Mouse (Mus musculus): ENCODE results near the gene Atic.

The Atic gene

DNA sequence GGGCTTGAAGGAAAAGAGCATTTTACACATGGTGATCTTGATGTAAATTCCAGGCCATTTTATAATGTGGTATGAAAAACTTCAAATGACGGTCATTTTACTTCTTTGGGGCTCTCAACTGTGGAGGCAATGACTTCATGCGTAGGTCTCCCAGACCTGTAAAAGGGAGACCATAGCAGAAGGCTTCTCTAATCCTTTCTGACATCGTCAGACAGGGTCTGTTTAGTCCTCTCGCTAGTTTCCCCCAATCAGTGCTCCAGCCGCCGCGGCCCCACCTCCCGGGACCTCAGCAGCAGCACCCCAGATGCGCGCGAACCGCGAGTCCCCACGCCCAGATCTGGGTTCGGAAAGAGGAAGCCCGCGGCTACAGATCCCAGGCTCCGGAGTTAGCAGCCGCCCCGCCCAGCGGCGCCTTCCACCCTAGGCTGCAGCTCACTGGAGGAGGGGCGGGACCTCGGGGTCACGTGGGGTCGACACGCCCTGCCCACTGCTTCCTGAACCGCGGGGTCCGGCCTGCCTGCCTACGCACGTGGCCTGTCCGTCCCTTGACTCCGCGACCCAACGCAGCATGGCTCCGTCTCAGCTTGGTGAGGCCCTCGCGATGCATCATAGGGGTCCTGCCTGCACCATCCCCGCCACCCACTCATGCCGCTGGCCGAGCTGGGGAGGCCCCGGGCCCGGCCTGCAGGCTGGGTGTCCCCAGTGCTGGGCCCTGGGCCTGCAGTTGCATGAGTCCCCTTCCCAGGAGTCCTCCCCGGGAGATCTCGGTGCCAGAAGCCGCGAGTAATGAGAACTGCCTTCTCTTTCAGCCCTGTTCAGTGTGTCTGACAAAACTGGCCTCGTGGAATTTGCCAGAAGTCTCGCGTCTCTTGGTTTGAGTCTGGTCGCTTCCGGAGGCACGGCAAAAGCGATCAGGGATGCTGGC, at the start of gene Atic:
Atic (plus strand) TSS at position 463 of the 925 bp plus-strand sequence.
- DNase-seq (ENCODE audit: low spot score), result peak; percentile 79

DNA sequence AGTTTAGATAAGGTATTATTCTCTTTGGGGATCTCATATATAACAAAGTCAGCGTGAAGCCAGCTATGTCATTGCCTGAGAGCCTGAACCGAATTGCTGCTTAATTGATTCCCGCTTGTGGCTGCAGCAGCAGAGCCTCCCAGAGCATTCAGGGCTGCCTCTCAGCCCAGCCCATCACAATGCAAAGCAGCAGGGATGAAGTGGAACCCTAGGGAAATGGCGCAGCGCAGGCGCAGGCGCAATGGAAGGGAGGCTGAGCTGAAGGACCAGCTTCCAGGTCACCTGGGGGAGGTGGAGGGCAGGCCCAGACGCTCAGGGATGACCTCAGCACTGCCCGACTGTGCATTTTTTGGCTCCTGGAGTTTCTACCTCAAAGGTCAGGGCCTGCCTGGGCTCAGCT, 49.7 kb upstream of the Atic start:
- DNase-seq (ENCODE audit: low spot score), result no peak

DNA sequence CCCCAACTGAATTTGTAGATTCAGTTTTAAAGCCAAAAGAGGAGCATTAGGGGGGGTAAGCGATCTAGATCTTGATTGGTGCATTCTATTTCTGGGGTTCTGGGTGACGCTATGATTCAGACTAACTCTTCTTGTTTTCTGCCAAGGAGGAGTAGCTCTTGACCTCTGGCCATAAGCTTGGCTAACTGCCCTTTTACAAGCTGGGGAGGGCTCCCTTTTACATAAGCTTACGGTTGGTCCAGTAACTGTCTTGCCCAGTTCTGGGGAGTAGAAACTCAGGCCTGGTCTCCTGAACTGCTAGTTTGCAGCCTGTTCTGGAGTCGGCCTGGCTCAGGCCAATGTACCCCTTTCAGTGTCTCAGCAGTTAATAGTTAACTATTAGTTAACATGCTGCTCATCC, 41.9 kb upstream of the Atic start:
- DNase-seq (ENCODE audit: low spot score), result no peak

DNA sequence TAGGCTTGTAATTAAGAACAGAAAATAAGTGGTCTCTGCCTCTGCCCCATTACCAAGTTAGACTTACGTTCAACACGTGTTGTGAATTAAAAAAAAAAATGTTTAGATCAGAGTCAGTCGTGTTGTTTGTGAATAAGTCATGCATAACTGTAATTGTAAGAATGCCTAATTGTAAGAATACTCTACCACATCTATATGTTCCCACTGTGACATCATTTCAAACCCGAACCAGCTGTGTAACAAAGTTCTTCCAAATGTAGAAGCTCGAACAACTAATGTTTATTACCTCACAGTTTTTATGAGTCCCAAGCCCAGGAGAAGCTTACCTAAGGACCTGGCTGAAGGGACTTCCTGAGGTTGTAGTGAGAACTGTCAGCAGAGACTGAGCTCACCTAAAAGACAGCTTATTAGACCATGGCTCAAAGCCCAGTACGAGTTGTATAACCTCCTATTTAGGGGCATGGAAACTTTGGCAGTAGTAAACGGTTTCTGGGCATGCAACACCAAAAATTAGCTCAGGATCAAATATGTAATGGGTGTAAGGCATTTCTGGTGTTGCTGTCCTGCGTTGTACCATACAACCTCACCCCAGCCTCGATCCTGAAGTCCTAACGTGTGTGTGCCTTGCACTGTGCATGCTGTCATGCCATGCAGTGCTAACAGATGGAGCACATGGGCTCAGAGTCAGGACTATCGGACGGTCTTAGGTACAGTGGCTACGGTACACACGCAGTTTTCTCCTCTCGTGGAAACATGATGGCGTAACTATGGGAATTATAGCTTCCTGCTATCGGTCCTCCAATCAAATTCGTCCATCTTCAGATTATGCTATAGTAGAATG, 27.9 kb upstream of the Atic start:
- DNase-seq (ENCODE audit: low spot score), result no peak

DNA sequence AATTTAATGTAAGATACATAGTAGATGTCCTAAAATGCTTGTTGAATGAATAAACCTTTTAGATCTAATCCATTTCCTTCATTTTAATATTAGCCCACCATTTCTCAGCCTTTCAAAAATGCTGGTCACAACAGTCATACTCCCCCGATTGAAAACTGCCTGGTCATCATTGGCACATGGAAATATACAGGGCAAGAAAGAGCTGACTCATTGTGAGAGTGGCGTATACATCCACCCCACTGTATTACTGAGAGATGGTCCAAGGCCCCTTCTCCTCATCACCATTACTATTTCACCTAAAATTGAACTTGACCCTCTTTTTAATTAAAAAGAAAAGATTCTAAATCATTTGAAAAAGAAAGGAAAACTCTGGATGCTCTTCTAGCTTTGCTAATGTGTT, 26.2 kb upstream of the Atic start:
- no peak for DNase-seq (ENCODE audit: low spot score)

DNA sequence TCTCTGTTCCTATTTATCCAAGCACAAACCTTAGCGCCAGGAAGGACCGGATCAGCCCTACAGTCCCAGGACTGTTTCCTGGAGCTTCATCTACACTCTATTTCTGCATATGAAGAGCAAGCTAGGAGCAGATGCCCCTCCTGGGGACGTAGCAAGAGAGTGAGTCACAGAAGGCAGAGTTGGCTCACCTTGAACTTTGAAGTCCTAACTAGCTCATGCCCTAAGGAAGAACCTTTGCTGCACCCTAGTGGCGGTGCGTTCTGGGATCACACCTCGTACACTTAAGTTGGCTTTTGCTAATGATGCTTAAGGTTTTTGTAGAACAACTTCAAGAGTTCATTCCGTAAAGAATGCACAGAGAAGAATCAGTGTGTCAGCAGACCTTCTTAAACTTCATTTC, 25.3 kb upstream of the Atic start:
- DNase-seq (ENCODE audit: low spot score), result peak; percentile 14

DNA sequence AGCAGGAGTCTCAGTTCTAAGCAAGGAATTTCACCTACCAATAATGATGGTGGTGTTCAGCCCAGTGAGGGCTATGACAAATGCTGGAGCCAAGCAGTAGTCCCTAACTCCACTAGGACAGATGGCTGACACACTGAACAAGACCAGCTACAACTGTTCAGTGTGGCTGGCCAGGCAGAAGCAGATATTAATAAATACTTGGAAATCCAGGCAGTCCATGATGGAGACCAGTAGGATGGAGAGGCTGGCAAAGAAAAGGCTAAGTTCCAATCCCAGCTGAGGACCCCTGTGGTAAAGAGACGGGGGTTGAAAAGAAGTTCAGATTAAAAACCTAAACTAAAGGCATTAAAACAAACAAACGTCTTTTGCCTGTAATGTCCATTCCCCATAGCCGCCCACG, 17.3 kb upstream of the Atic start:
- DNase-seq (ENCODE audit: low spot score), result no peak

DNA sequence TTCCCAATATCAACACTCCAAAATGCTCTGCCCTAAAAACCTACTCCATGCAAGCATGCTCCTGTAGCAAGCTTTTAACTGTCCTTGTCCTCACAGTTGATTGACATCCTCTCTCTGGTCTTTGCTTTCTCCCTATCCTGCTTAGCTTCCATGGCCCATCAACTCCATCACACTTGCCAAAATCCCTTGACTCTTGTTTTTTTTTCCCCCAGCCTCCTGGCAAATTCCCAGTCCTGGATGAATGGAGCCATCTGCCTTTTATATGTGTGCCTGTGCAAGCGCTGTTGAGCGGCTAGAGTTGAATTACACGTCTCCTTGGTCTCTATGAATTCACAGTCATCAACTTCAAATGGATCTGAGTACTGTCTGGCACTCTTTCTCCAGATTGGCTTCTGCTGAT, 16.5 kb upstream of the Atic start:
- DNase-seq (ENCODE audit: low spot score), result no peak

DNA sequence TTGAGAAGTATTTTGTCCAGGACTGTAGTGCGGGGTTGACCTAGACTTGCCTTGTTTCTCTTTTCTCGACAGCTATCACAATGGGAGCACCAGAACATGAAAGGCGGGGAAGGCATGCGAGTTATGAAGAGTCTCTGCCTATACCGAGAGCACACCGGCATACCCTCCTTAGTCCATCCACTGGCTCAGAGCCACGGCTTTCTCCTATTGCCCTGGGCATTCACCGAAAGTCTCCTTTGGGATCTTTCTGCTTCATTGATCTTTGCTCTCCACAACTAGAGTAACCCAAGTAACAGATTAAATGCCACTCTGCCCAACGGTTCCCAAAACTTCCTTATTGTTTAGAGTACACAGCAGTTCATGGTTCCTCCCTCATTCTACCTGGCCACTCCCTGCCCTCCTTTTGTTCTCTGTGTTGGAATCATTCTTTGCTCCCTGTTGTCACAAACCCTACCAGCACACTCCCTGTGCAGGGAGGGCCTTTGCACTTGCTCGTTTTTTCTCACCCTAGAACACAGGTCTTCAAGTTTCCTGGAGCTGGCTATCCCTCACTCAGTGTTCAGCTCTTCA, 6.2 kb upstream of the Atic start:
- DNase-seq (ENCODE audit: low spot score), result no peak

DNA sequence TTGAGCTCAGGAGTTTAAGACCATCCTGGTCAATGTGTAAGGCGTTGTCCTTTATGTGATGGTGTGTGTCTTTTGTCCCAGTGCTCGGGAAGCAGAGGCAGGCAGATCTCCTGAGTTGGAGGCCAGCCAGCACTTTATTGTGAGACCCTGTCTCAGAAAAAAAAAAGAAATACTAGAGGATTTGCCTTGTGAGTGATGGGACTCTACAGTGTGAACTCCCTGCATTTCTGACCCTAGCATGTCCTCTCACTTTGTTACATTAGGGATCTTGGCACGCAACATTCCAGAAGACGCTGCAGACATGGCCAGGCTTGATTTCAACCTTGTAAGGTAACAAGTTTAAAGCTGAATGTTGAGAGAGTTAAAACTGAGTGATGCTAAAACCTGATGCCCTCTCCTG, 3.7 kb downstream of the Atic start:
- no peak for DNase-seq (ENCODE audit: low spot score)

DNA sequence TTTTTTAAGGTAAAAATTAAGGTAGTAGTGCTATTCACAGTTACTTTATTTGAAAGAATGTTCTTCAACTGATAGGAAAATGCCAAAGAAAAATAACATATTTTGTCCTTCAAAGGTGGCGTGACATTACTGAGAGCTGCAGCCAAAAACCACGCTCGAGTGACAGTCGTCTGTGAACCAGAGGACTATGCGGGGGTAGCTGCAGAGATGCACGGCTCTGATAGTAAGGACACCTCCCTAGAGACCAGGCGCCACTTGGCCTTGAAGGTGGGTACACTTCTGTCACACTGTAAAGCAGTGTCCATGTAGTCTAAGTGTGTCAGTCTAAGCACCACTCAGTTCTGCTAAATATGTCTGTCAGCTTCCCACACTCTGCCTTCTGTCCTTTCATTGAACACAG, 7.3 kb downstream of the Atic start:
- DNase-seq (ENCODE audit: low spot score), result no peak

DNA sequence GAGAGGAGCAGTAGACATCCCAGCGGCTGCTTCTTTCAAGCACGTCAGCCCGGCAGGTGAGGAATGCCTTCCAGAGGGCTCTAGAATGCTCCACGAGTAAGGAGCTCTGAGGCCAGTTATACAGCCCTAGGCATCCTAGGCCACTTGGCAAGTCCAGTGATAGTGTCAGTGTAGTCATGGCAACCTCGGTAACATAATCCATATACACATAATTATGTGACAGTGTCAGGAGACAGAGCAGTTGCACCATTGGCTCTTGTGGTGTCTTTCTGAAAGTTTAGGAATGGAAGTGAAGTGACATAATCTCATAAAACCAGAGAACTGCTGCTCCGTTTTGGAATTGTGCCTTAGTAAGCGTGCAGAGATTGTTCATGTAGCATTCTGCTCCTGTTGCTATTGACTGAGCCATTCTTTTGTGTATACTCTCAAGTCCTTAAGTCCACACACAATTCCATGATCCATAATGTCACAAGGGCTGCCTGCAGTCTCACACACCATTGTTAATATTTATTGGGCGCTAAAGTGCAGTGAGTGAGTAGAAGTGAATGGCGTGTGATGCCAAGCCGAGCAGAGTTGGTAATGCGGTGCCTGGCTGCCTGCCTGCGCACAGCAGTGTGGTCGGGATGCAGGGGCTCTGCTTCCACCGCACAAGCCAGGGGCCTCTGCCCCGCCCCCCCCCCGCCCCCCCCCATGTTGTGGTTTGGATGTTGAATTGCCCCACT, 11.1 kb downstream of the Atic start:
- DNase-seq (ENCODE audit: low spot score), result no peak

DNA sequence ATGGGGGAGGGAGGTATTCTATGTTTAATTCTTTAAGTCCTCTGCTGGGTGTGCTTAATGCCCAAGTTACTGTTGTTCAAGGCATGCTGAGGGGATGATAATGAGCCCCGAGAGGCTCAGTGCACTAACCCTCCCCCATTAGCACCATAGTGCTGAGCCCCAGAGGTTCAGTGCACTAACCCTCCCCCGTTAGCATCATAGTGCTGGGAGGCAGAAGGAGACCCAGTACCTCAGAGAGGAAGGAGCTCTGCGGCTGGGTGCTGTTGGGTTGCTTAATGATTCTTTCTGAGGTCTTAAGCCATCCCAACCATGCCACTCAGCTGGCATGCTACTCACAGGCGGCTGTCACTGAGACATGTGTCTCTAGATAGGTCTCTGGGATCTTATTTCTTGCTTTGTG, 13.2 kb downstream of the Atic start:
- no peak for DNase-seq (ENCODE audit: low spot score)

DNA sequence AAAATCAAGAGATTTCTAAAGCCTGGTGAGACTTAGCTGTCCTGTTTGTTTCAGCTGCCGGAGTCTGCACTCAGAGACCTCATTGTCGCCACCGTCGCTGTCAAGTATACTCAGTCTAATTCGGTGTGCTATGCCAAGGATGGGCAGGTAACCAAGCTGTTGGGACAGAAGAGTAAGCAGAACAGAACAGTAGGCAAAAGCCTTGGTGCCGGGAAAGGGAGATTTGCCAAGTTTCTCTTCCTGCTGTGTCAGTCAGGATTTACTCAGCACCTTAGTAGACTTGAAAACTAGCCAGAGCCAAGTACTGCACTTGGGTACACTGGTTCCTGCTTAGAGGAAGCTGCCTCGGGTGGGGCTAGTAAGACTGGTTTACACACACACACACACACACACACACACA, 19.0 kb downstream of the Atic start:
- DNase-seq (ENCODE audit: low spot score), result no peak

DNA sequence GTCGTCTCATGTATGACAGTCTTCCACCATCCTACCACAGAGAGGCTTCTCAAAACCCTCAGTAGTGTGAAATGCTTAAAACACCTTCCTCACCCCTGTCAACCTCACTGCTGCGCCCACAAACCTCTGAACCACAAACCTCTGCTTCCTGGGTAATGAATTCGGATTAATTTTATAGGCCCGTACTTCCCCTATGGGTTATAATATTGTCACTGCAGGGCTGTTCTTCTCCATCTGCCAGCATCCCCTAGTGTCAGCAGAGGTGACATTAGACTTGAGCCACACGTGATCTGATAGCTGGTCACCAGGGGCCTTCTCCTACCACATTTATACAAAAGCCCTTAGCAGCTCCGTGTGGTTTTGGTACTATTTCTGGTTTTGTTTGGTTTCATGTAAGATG, 19.9 kb downstream of the Atic start:
- no peak for DNase-seq (ENCODE audit: low spot score)

DNA sequence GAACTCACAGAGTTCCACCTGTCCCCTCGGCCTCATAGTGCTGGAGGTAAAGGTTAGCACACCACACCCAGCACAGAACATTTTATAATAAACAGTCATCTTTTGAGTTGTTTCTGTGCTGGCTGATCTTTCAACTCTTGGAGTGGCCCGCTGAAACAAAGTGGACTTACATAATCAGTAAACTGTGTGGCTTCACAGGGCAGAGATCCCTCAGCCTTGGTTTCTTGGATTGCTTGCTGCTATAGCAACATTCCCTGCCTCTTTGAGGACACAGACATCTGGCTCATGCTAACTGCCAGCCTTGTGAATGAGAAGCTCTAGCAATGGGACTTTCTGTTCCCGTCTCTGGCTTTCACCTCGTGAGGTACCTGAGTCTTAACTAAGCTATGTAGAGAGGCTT, 22.6 kb downstream of the Atic start:
- DNase-seq (ENCODE audit: low spot score), result peak; percentile 1

DNA sequence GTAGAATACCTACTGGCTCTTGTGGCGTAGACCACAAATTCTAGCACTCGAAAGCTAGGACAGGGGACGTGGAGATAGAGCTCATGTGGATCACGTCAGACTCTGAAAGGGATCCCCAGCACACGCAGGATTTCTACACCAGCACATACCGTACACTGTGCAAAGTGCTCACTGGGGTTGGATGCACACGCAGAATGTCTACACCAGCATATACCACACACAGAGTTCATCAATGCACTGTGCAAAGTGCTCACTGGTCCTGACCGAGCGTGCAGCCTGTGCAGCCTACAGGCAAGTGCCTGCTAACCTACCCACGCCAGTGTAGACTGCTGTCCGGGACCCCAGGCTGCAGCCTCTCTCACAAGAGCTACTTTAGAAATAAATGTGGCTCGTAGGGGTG, 23.5 kb downstream of the Atic start:
- DNase-seq (ENCODE audit: low spot score), result no peak

DNA sequence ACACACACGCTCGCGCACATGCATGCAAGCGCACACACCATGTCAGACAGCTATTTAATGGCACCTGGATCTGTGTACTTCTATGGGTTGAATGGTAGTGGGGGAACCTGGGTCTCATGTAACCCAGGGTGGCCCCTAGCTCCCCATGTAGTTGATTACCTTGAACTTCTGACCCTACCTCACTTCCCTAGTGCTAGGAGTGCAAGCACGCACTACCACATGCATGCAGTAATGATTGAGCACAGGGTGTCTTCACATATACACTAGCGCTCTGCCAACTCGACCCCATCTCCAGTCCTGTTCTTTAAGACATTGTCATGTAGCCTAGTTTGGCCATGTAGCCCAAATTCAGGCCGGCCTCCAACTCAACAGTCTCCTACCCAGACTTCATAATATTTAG, 26.4 kb downstream of the Atic start:
- DNase-seq (ENCODE audit: low spot score), result no peak

DNA sequence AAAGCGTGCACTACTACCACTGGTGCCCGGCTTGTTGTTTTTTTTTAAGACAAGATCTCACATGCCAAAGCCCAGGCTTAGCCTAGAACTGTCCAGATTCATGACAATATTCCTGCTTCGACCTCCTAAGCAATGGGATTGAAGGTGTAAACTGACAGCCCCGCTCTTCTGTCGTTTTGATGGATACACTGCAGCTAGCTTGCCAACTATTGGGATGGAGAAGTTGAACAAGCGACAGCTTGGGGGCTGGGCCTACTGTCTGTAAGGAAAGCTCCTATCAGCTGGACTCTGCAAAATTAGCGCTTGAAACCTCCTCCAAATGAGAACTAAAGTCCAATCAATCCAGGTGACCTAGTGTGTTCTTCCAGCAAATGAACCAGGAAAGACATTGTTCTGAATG, 26.9 kb downstream of the Atic start:
- DNase-seq (ENCODE audit: low spot score), result no peak

DNA sequence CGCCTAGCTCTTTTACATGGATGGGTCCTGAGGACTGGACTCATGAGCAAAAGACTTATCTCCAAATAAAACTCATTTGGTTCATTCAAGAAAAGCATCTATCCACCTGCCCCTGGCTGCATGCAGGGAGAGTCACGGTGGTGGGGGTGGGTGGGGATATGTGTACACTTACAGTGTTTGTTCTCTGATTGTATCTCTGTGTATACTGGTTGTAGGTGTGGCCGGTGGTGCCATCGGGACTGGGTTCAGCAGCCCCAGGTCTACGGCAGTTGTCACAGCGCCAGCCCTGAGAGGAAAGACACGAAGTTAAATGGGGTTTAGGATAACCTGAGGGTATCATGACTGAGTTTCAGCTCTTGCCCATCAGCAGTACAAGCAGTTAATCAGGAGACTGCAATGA, 29.7 kb downstream of the Atic start:
- no peak for DNase-seq (ENCODE audit: low spot score)

DNA sequence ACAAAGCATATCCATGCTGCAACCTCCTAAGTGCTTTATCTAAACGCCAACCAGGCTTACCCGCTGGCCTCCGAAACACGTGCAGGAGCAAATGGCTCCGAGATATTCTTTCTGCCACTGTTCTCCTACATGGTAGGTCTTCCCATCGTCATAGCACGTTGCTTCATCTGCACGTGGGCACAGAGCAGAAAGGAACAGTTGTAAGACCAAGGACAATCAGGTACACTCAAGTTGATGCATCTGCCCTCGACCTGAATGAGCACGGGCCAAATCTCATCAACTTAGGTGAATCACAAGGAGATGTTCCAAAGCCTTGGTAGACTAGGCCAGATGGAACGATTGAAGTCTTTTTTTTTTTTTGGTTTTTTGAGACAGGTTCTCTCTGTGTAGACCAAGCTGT, 33.1 kb downstream of the Atic start:
- DNase-seq (ENCODE audit: low spot score), result no peak

DNA sequence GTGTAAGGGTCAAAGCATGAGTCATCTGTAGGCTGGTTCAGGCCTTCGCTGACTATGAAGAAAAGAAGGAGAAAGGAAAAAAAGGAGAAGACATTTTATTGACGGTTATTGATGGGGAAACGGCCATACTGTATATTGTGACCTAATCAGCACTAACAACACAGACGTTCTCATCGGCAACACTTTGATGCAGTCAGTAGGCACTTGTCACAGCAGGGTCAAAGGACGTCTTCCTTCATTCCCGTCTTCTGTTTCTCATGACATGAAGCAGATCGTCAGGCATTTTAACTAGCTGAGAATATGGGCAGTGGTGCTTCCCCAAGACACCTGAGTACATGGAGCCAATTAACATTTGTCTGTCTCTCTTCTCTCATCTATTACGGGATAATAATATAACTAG, 36.2 kb downstream of the Atic start:
- DNase-seq (ENCODE audit: low spot score), result no peak
